Mouse (Mus musculus) bone marrow, adult 2 months (tissue): ENCODE data around the gene Krtap19-4.

Experiments used
- CTCF ChIP-seq: fragments of 200-500 bp; IDR thresholded peaks from 2 replicates; pipeline ENCODE4 v1.5.1; 2011; ENCODE audit warnings: low read length, control low read depth; ENCODE audit not compliant: control insufficient read depth, insufficient read depth
- POLR2A ChIP-seq: fragments of 200-500 bp; IDR thresholded peaks from 2 replicates; pipeline ENCODE4 v1.6.1; 2011; ENCODE audit warnings: low read depth, mild to moderate bottlenecking, control low read depth, low read length, borderline replicate concordance; ENCODE audit not compliant: control insufficient read depth

DNA sequence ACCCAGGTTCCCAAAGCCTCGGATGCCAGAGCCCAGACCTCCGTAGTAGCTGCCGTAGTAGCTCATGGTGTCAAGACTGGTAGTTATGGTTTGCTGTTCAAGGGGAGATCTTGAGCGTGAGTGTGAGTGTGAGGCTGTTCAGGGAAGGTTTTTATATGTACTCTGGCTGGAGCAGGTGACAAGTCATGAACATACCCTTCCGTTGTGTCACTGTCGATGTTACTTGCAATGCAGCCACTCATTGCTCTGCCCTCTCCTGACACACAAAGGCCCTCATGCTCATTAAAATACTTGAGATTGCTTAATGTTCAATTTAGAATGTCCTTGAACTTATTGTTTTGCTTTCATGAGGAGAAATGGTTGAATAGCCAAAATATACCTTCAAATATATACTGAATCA lies 11.5 kb upstream of the Krtap19-4 start, which contains the start of gene Krtap19-5:
- TF ChIP-seq POLR2A (no peak), CTCF (no peak)
